Mouse (Mus musculus) lung, embryonic 16.5 days (tissue): Measurements from ENCODE around the gene Tmem18. TPM values are rescaled to one million over a fixed set of nuclear protein-coding genes. Genes with fewer than 3 reads are reported as not detected.
A peak's percentile ranks its signal among the peaks of the same experiment; 100 is the strongest.

Source experiments
- ATAC-seq: fragments of 200-750 bp; cut with Nextera tagmentation; 2 replicates; pipeline ENCODE4 v1.8.0; 2017; ENCODE audit warnings: low read depth, mild to moderate bottlenecking, moderate library complexity
- H3K27ac ChIP-seq: fragments of 300-500 bp; sonication (generic); 2 replicates; pipeline ENCODE4 v1.5.1; 2014; ENCODE audit warnings: mild to moderate bottlenecking, control low read depth, low read length
- H3K27me3 ChIP-seq: fragments of 300-500 bp; sonication (generic); 2 replicates; pipeline ENCODE4 v1.6.1; 2014; ENCODE audit warnings: low read depth, low read length, mixed read lengths; ENCODE audit not compliant: control insufficient read depth, insufficient read depth
- H3K36me3 ChIP-seq: fragments of 300-500 bp; sonication (generic); 2 replicates; pipeline ENCODE4 v1.6.1; 2014; ENCODE audit warnings: low read length; ENCODE audit not compliant: control insufficient read depth, insufficient read depth
- H3K4me1 ChIP-seq: fragments of 300-500 bp; sonication (generic); replicated peaks from 2 replicates; pipeline ENCODE4 v1.6.1; 2014; ENCODE audit warnings: low read length, mixed read lengths; ENCODE audit not compliant: control insufficient read depth, insufficient read depth
- H3K4me2 ChIP-seq: fragments of 300-500 bp; sonication (generic); 2 replicates; pipeline ENCODE4 v1.6.1; 2014; ENCODE audit warnings: low read depth, low read length, control low read depth
- H3K4me3 ChIP-seq: fragments of 300-500 bp; sonication (generic); 2 replicates; pipeline ENCODE4 v1.5.1; 2014; ENCODE audit warnings: mild to moderate bottlenecking, low read length, control low read depth
- H3K9ac ChIP-seq: fragments of 300-500 bp; sonication (generic); 2 replicates; pipeline ENCODE4 v1.6.1; 2014; ENCODE audit warnings: low read length, control low read depth
- H3K9me3 ChIP-seq: fragments of 300-500 bp; sonication (generic); 2 replicates; pipeline ENCODE4 v1.6.1; 2016; ENCODE audit warnings: low read length; ENCODE audit not compliant: control insufficient read depth
- WGBS: fragments of 180-500 bp; shearing (Covaris S2); extraction: QIAGEN DNeasy Blood & Tissue Kit; methylation state at CpG from one replicate; pipeline ENCODE4 v1.1.7; 2014; 5-methylcytosine and 5-hydroxymethylcytosine counted together
- polyA plus RNA-seq: library from polyadenylated mRNA; unstranded; fragments of >200 nt; fragmentation: Nextera tagmentation; extraction: Ambion mirVana; gene quantifications from 2 replicates; pipeline ENCODE4 v1.2.1, GENCODE M21; 2015

The Tmem18 gene
- polyA plus RNA-seq, 1 experiment from 2014 or later = 33.0 TPM

DNA sequence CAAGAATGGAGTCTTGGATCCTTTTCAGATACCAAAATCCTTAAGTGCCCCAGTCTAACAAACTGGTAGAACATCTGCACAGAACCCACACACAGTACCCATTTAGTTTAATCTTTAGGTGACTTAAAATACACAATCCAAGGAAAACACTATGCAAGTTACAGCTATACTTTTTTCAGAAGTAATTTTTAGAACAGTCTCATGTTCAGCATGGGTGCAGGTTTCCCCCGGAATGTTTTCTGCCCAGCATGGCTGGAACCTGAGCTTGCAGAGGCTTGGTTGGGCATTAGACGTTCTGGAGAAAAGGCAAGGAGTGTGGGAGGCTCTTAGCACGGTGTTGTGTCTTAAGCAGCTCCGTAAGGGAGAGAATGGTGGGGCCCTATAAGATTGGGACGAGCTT lies 7.6 kb downstream of the Tmem18 start:
- Histone ChIP-seq H3K4me2 (no peak overlapping the region), H3K4me1 (no peaks in the 10 kb centered on the region), H3K27ac (no peak overlapping the region), H3K9me3 (no peaks in the 10 kb centered on the region), H3K9ac (no peak overlapping the region), H3K36me3 (peaks cover 24% of the 10 kb centered on the region), H3K4me3 (no peak overlapping the region), H3K27me3 (no peaks in the 10 kb centered on the region)
- no peak for ATAC-seq
- 86% methylated on average over 5 of the region's 5 CpGs for WGBS

DNA sequence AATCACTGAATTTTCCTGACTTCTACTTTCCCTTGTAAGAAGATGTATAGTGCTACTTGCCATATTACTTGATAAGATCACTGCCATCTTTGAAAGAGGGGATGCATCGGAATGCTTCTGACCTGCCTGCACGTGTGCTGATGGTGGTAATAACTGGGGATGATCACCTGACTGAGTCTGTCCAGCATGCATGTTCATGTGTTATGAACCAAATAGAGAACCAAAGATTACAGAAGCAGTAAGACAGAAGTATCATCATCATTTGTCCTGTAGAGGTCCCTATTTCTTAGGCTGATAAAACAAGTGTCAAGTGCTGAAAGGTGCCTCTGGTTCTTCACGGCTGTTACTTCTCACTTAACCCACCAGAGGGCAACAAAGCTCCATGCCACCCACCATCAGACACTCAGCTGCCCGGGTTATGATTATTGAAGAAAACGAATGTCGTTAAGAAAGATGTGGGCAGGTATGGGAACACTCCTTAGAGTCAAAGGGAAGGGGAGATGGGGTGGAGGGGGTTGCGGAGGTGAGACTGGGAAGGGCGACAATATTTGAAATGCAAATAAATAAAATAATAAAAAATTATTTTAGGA lies 12.7 kb downstream of the Tmem18 start:
- no peak for ATAC-seq
- Histone ChIP-seq H3K36me3 (0 out of 2 replicates have a peak, but pooled peaks cover 2% of the 10 kb centered on the region), H3K27ac (no peak overlapping the region), H3K9ac (no peak overlapping the region), H3K27me3 (no peaks in the 10 kb centered on the region), H3K4me3 (no peak overlapping the region), H3K9me3 (no peaks in the 10 kb centered on the region), H3K4me1 (peaks cover 6% of the 10 kb centered on the region), H3K4me2 (no peak overlapping the region)
- 34% methylated on average over 8 of the region's 8 CpGs for WGBS

DNA sequence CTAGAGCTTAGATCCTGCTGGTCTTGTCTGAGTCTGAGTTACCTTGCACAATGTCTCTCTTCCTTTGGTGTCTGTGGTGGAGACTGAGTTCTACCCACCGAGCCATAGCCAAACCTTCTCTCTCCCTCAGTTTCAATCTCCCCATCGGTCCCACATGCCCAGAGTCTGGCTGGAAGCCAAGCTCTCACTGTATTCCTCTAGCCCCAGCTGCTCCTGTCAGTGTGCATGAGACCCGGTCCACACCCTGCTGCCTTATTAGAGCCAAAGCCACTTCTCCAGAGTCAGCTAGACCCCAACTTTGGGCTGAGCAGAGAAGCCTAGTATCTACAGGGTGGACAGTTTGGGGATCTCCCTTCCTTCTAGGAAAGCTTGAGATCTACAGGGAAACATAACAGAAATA lies 14.7 kb downstream of the Tmem18 start:
- peak; percentile 39; the same call in 1 of the 2 replicates for ATAC-seq
- Histone ChIP-seq H3K4me2 (no peak overlapping the region), H3K9me3 (no peaks in the 10 kb centered on the region), H3K27me3 (no peaks in the 10 kb centered on the region), H3K4me3 (no peak overlapping the region), H3K27ac (no peak overlapping the region), H3K36me3 (no peaks in the 10 kb centered on the region), H3K4me1 (peaks cover 9% of the 10 kb centered on the region), H3K9ac (no peak overlapping the region)
- 13% methylated on average over 3 of the region's 3 CpGs for WGBS

DNA sequence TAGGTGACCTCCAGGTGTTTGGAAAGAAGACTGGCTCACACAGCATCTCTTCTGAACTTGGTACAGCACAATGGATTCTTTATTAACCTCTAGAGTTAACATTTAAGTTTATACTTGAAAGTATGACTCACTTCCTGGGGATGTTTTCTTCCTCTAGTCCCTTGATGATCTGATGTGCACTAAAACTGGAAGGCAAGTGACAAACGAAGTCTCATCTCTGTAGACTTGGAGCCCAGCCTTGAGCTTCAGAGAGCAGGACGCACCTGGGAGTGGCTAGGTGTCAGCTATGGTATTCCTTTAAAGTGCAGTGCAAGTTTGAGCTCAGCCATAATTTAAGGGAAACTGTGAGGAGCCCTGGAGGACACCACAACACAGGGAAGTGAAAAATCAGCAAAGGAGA lies 15.2 kb downstream of the Tmem18 start:
- no peaks in the 10 kb centered on the region for H3K27me3 ChIP-seq
- H3K4me1 ChIP-seq = peaks cover 9% of the 10 kb centered on the region
- H3K27ac ChIP-seq = peak overlapping the region; percentile 73
- H3K36me3 ChIP-seq = no peaks in the 10 kb centered on the region
- peak; percentile 39 for ATAC-seq
- H3K9ac ChIP-seq = no peak overlapping the region
- 41% methylated on average over 2 of the region's 2 CpGs for WGBS
- H3K4me2 ChIP-seq = no peak overlapping the region
- no peak overlapping the region for H3K4me3 ChIP-seq
- H3K9me3 ChIP-seq = no peaks in the 10 kb centered on the region

DNA sequence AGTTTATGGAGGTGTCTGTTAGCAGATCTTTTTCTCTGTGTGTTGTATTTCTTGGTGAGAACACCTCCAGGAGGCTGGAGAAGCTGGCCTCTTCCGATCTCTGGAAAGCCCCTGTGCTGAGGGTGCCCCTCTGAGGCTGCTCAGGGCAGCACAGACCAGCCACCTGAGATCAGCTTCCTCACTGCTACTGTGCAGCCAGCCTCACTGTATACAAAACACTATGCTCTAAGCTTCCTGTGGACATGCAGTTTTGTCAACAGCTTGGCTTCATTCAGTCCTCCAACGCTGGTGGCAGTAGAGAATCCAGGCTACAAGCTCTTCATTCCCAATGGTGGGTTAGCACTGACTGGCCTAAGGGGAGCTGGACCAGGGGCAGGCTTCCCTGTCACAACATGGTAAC lies 15.8 kb downstream of the Tmem18 start:
- H3K9me3 ChIP-seq = no peaks in the 10 kb centered on the region
- H3K36me3 ChIP-seq = no peaks in the 10 kb centered on the region
- peaks cover 9% of the 10 kb centered on the region for H3K4me1 ChIP-seq
- peak; percentile 58 for ATAC-seq
- H3K27ac ChIP-seq = peak overlapping the region; percentile 73
- no peak overlapping the region for H3K4me2 ChIP-seq
- 61% methylated on average over 2 of the region's 2 CpGs for WGBS
- no peak overlapping the region for H3K4me3 ChIP-seq
- H3K27me3 ChIP-seq = no peaks in the 10 kb centered on the region
- no peak overlapping the region for H3K9ac ChIP-seq

DNA sequence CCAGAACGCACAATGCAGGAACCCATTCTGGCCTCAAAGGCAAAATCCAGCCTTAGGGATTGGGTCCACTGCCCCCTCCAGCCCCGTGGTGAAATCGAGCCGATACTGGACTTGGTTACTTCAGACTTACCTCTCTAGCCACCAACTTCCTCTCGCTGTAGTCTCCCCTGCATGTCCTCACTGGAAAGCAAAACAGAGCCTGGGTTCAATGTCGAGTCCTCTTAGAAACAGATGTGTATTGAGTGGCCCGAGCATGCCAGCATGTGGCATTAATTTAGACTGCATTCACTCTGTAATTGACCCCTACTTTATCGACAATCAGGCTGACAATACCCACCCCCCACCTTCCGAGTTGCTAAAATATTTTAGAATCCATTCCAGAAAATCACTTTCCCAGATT lies 19.8 kb downstream of the Tmem18 start:
- Histone ChIP-seq H3K9me3 (no peaks in the 10 kb centered on the region), H3K27ac (no peak overlapping the region), H3K4me1 (peaks cover 6% of the 10 kb centered on the region), H3K4me2 (no peak overlapping the region), H3K36me3 (no peaks in the 10 kb centered on the region), H3K27me3 (no peaks in the 10 kb centered on the region), H3K9ac (no peak overlapping the region), H3K4me3 (no peak overlapping the region)
- 72% methylated on average over 9 of the region's 9 CpGs for WGBS
- no peak for ATAC-seq

DNA sequence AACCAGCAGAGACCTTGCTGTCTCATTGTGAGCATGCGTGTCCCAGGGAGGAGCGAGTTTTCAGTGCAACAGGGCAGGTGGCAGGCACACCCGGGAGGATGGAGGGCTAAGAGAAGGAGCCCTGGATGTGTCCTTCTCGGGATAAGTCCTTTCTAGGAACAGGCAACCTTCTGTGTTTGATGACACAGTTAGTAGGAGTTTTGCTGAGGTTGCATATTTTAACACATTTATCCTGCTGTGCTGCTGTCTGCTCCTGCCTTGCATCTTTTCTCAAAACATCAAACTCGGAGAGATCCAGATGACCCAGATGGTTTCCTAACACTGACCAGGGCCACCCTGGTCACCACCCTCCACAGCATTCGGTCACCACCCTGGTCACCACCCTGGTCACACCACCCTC lies 20.6 kb downstream of the Tmem18 start:
- Histone ChIP-seq H3K4me2 (no peak overlapping the region), H3K27ac (no peak overlapping the region), H3K27me3 (no peaks in the 10 kb centered on the region), H3K9ac (no peak overlapping the region), H3K4me3 (no peak overlapping the region), H3K4me1 (0 out of 2 replicates have a peak, but pooled peaks cover 3% of the 10 kb centered on the region), H3K36me3 (no peaks in the 10 kb centered on the region), H3K9me3 (no peaks in the 10 kb centered on the region)
- WGBS = 77% methylated on average over 6 of the region's 6 CpGs
- ATAC-seq = no peak

DNA sequence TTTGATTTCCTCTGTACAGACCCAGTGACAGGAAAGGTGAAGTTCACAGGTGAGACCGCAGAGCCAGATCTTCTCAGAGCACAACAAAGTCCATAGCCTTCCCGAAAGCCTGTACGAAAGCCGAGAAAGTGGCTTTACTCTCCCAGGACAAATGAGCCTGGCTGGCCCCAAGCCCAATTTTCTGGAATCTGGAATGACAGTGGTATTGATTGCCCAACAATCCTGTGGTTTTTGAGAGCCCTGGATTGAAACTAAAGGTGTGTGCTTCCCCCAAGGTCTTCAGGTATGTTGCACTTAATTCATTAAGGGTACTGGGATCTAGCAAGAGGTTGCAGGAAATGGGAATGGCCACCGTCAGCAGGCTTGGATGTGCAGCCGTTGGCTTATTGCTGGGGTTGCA lies 21.7 kb downstream of the Tmem18 start:
- Histone ChIP-seq H3K4me2 (no peak overlapping the region), H3K9ac (no peak overlapping the region), H3K27ac (no peak overlapping the region), H3K36me3 (no peaks in the 10 kb centered on the region), H3K4me1 (0 out of 2 replicates have a peak, but pooled peaks cover 3% of the 10 kb centered on the region), H3K4me3 (no peak overlapping the region), H3K27me3 (no peaks in the 10 kb centered on the region), H3K9me3 (no peaks in the 10 kb centered on the region)
- WGBS = 65% methylated on average over 6 of the region's 6 CpGs
- peak; percentile 49 for ATAC-seq

DNA sequence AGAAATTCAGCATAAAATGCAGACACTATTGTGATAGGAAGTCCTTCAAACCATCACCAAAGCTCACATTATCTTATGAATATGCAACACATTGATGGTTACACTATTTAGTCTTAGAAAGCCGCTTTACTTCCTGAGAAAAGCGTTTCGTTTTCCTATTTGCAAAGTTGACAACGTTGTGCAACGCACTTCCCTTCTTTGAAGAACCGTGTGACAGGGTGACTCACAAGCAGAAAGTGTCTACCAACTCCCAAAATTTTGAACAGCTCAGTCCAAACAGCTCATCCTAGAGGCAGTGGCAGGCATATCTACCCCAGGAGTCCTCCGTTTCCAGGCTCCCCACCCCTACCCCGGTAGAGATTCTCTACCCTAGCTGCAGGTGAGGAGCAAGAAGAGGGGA lies 22.5 kb downstream of the Tmem18 start:
- Histone ChIP-seq H3K27ac (no peak overlapping the region), H3K36me3 (no peaks in the 10 kb centered on the region), H3K4me3 (no peak overlapping the region), H3K4me1 (0 out of 2 replicates have a peak, but pooled peaks cover 3% of the 10 kb centered on the region), H3K9me3 (no peaks in the 10 kb centered on the region), H3K4me2 (no peak overlapping the region), H3K9ac (no peak overlapping the region), H3K27me3 (no peaks in the 10 kb centered on the region)
- WGBS = 69% methylated on average over 8 of the region's 8 CpGs
- no peak for ATAC-seq

DNA sequence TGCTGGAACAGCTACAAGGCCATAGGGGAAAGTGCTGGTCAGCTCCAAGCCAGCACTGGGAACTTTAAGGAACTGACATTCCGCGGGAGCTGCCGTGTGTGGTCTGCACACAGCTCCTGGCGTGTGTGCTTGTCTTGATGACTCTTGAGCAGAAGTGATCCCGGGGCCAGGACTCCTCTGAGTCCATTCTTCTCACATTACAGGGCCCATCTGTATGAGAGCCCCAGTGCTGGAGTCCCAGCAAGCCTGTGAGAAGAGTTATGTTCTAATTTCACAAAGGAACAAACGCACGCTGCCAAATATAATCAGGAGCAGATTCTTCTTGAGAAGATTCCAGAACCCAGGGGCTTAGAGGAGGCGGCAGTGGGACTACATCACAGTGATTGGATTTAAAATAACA lies 34.2 kb downstream of the Tmem18 start:
- Histone ChIP-seq H3K4me1 (peaks cover 11% of the 10 kb centered on the region), H3K36me3 (no peaks in the 10 kb centered on the region), H3K27me3 (no peaks in the 10 kb centered on the region), H3K4me2 (peak overlapping the region; percentile 27; the same call in 1 of the 2 replicates), H3K4me3 (no peak overlapping the region), H3K27ac (peak overlapping the region; percentile 77), H3K9ac (no peak overlapping the region; the same call in 1 of the 2 replicates), H3K9me3 (no peaks in the 10 kb centered on the region)
- 8% methylated on average over 8 of the region's 8 CpGs for WGBS
- peak; percentile 94 for ATAC-seq
